Mouse (Mus musculus) left cerebral cortex, adult 8-10 months (tissue): ENCODE data around the gene Npy4r. TPM values are rescaled to one million over a fixed set of nuclear protein-coding genes. Genes with fewer than 3 reads are reported as not detected.

Experiments used
- DNase-seq, 2 experiments: peaks; one replicate each; pipeline ENCODE4 v3.0.0; 2022; ENCODE audit warnings: low spot score in 2 of 2
- total RNA-seq, 4 experiments: library from RNA; stranded (reverse); gene quantifications; 2 replicates each; pipeline ENCODE4 v1.2.4; 2022

The Npy4r gene
- total RNA-seq = not detected

GRCm38 (mm10) chr14:34152342-34152741 lies at the start of gene Npy4r:
TSS of gene Npy4r (minus strand) at chr14:34152489.
- no peak for DNase-seq

GRCm38 (mm10) chr14:34201231-34202035 lies 49.1 kb upstream of the Npy4r start, which contains the start of gene Gprin2:
TSS of gene Gprin2 (minus strand) at chr14:34201653.
- no peak for DNase-seq

GRCm38 (mm10) chr14:34200738-34201230 lies 48.5 kb upstream of the Npy4r start:
- no peak for DNase-seq

GRCm38 (mm10) chr14:34196706-34197105 lies 44.4 kb upstream of the Npy4r start:
- DNase-seq = no peak

GRCm38 (mm10) chr14:34195466-34195865 lies 43.2 kb upstream of the Npy4r start:
- no peak for DNase-seq

GRCm38 (mm10) chr14:34193879-34194278 lies 41.6 kb upstream of the Npy4r start:
- DNase-seq = no peak

- DNase-seq = no peak
Observed at GRCm38 (mm10) chr14:34190361-34190760, 38.1 kb upstream of the Npy4r start.

- peak in 1 of 2 experiments; percentile 21 for DNase-seq
Observed at GRCm38 (mm10) chr14:34188629-34189028, 36.3 kb upstream of the Npy4r start.

- no peak for DNase-seq
Observed at GRCm38 (mm10) chr14:34183101-34183500, 30.8 kb upstream of the Npy4r start.

GRCm38 (mm10) chr14:34179351-34179750 lies 27.1 kb upstream of the Npy4r start:
- DNase-seq = peak; percentile 18 to 91

GRCm38 (mm10) chr14:34171107-34171506 lies 18.8 kb upstream of the Npy4r start:
- no peak for DNase-seq

GRCm38 (mm10) chr14:34155752-34156151 lies 3.5 kb upstream of the Npy4r start:
- no peak for DNase-seq

- DNase-seq = no peak
Observed at GRCm38 (mm10) chr14:34154601-34155337, 2.5 kb upstream of the Npy4r start.

GRCm38 (mm10) chr14:34142915-34143314 lies 9.4 kb downstream of the Npy4r start:
- DNase-seq = no peak

- DNase-seq = no peak
Observed at GRCm38 (mm10) chr14:34142316-34142715, 10.0 kb downstream of the Npy4r start.

- no peak for DNase-seq
Observed at GRCm38 (mm10) chr14:34139671-34140664, 12.3 kb downstream of the Npy4r start.

GRCm38 (mm10) chr14:34135391-34135790 lies 16.9 kb downstream of the Npy4r start:
- no peak for DNase-seq

- DNase-seq = no peak
Observed at GRCm38 (mm10) chr14:34131216-34131615, 21.1 kb downstream of the Npy4r start.

- no peak for DNase-seq
Observed at GRCm38 (mm10) chr14:34121691-34122090, 30.6 kb downstream of the Npy4r start.

- no peak for DNase-seq
Observed at GRCm38 (mm10) chr14:34120923-34121351, 31.4 kb downstream of the Npy4r start.
